In genomic region chr9:74946713-74947402, GRCm38 (mm10) we compare ENCODE assay signal across 26 mouse cellular contexts. TPM values are rescaled to one million over a fixed set of nuclear protein-coding genes. Genes with fewer than 3 reads are reported as not detected.
A peak's percentile ranks its signal among the peaks of the same experiment; 100 is the strongest.
DNase-seq lines count a peak whose midpoint lies in the region; ATAC-seq and TF ChIP-seq lines count a peak whose summit lies in the region.
"Had no signal": no experiment of that assay in that cellular context is flagged by ENCODE, and none has a peak within 500 bp of the region (broad histone marks: within the 10 kb centered on the region; RNA-seq: fewer than 3 reads in every experiment).

No protein-coding gene starts in this region.

- H3K27ac ChIP-seq in liver, postnatal 0 days (ENCODE audit: low read depth) = 0 out of 2 replicates have a peak overlapping the region, but pooled peaks have one; percentile 41
- no peak overlapping the region for H3K27ac ChIP-seq in midbrain, embryonic 11.5 days (ENCODE audit: low read depth, low read length)
- H3K27ac ChIP-seq in midbrain, embryonic 14.5 days (replicated peaks; ENCODE audit: low read depth, low read length) = no peak overlapping the region
- H3K27ac ChIP-seq: embryonic facial prominence, embryonic 10.5 days; embryonic facial prominence, embryonic 12.5 days; forebrain, embryonic 13.5 days; forebrain, embryonic 15.5 days had no signal

- H3K4me3 ChIP-seq in liver, postnatal 0 days (ENCODE audit: low read depth, low read length) = no peak overlapping the region
- no peak overlapping the region for H3K4me3 ChIP-seq in midbrain, embryonic 11.5 days (ENCODE audit: low read depth, low read length)
- H3K4me3 ChIP-seq in midbrain, embryonic 14.5 days (replicated peaks; ENCODE audit: low read depth, low read length) = no peak overlapping the region
- H3K4me3 ChIP-seq: embryonic facial prominence, embryonic 10.5 days; embryonic facial prominence, embryonic 12.5 days; erythroblast, embryonic 14.5 days; forebrain, embryonic 13.5 days; forebrain, embryonic 15.5 days had no signal

- no peak for TF ChIP-seq CTCF in liver, postnatal 0 days (IDR thresholded peaks at IDR 0.05; ENCODE audit: low read depth)

- ATAC-seq in liver, postnatal 0 days = peak; percentile 93
- no peak for ATAC-seq in midbrain, embryonic 11.5 days (ENCODE audit: low FRiP score)
- ATAC-seq in midbrain, embryonic 14.5 days (ENCODE audit: low FRiP score, low TSS enrichment) = no peak
- ATAC-seq: CD4-positive, CD25-positive, alpha-beta regulatory T cell, adult 4 months; forebrain, embryonic 13.5 days; forebrain, embryonic 15.5 days; forebrain, postnatal 0 days had no signal

- no peaks in the 10 kb centered on the region for H3K4me1 ChIP-seq in liver, postnatal 0 days (ENCODE audit: insufficient read depth)
- no peaks in the 10 kb centered on the region for H3K4me1 ChIP-seq in midbrain, embryonic 11.5 days (ENCODE audit: control insufficient read depth, insufficient read depth, low read length)
- H3K4me1 ChIP-seq in midbrain, embryonic 14.5 days (ENCODE audit: control insufficient read depth, insufficient read depth, low read length) = no peaks in the 10 kb centered on the region
- H3K4me1 ChIP-seq: embryonic facial prominence, embryonic 10.5 days; embryonic facial prominence, embryonic 12.5 days; forebrain, embryonic 13.5 days; forebrain, embryonic 15.5 days had no signal

- peak; percentile 54 for DNase-seq in liver, postnatal 0 days
- DNase-seq in liver = no peak
- DNase-seq in midbrain, embryonic 11.5 days (ENCODE audit: low spot score, missing footprints) = peak; percentile 56
- no peak for DNase-seq in midbrain, embryonic 14.5 days
- DNase-seq in NIH3T3 (ENCODE audit: low read depth) = peak; percentile 27
- DNase-seq in fibroblast of lung, adult 2 months (ENCODE audit: low read depth) = peak; percentile 8
- DNase-seq in spleen, adult 18-20 months = no peak
- no peak for DNase-seq in layer of hippocampus, adult 9-10 months (ENCODE audit: low spot score)
- DNase-seq: adrenal gland, adult 2 months; adrenal gland, postnatal 10 days; adrenal gland, postnatal 25 days; B cell, adult 2 months; cerebellum, adult 11 months; cerebellum, adult 18-20 months; cerebellum, adult 8-10 months; cerebellum, adult 9-11 months; cerebellum, postnatal 25 days; forebrain, postnatal 0 days had no signal

- no peak overlapping the region for H3K4me2 ChIP-seq in liver, postnatal 0 days (ENCODE audit: low read depth, low read length)
- no peak overlapping the region for H3K4me2 ChIP-seq in midbrain, embryonic 11.5 days
- no peak overlapping the region for H3K4me2 ChIP-seq in midbrain, embryonic 14.5 days (ENCODE audit: low read length)
- H3K4me2 ChIP-seq: embryonic facial prominence, embryonic 12.5 days; forebrain, embryonic 13.5 days; forebrain, embryonic 15.5 days had no signal

- no peaks in the 10 kb centered on the region for H3K36me3 ChIP-seq in liver, postnatal 0 days (replicated peaks; ENCODE audit: insufficient read depth, low read length)
- H3K36me3 ChIP-seq in midbrain, embryonic 11.5 days (ENCODE audit: control insufficient read depth, insufficient read depth, low read length) = no peaks in the 10 kb centered on the region
- no peaks in the 10 kb centered on the region for H3K36me3 ChIP-seq in midbrain, embryonic 14.5 days (ENCODE audit: control insufficient read depth, insufficient read depth, low read length)
- H3K36me3 ChIP-seq: embryonic facial prominence, embryonic 10.5 days; embryonic facial prominence, embryonic 12.5 days; forebrain, embryonic 15.5 days; G1E had no signal

- no peaks in the 10 kb centered on the region for H3K27me3 ChIP-seq in liver, postnatal 0 days (ENCODE audit: insufficient read depth, low read length)
- no peaks in the 10 kb centered on the region for H3K27me3 ChIP-seq in midbrain, embryonic 11.5 days (ENCODE audit: control insufficient read depth, insufficient read depth, low read length)
- H3K27me3 ChIP-seq in midbrain, embryonic 14.5 days (ENCODE audit: control insufficient read depth, insufficient read depth, low read length) = no peaks in the 10 kb centered on the region
- H3K27me3 ChIP-seq: CH12.LX; embryonic facial prominence, embryonic 12.5 days; forebrain, embryonic 13.5 days; forebrain, embryonic 15.5 days had no signal

- H3K9me3 ChIP-seq in liver, postnatal 0 days (ENCODE audit: low read length) = no peaks in the 10 kb centered on the region
- H3K9me3 ChIP-seq in midbrain, embryonic 11.5 days (ENCODE audit: control insufficient read depth, low read length) = no peaks in the 10 kb centered on the region
- no peaks in the 10 kb centered on the region for H3K9me3 ChIP-seq in midbrain, embryonic 14.5 days (ENCODE audit: control insufficient read depth, low read length)
- H3K9me3 ChIP-seq: embryonic facial prominence, embryonic 10.5 days; embryonic facial prominence, embryonic 12.5 days; forebrain, embryonic 13.5 days; forebrain, embryonic 15.5 days; G1E had no signal

- H3K9ac ChIP-seq in liver, postnatal 0 days (replicated peaks) = no peak overlapping the region
- no peak overlapping the region for H3K9ac ChIP-seq in midbrain, embryonic 11.5 days (ENCODE audit: low read length)
- no peak overlapping the region for H3K9ac ChIP-seq in midbrain, embryonic 14.5 days (replicated peaks; ENCODE audit: low read length)
- H3K9ac ChIP-seq: embryonic facial prominence, embryonic 12.5 days; forebrain, embryonic 13.5 days; forebrain, embryonic 15.5 days; forebrain, postnatal 0 days had no signal

- WGBS in liver, postnatal 0 days (ENCODE audit: insufficient replicate concordance) = 73% methylated on average over 8 of the region's 8 CpGs
- 88% methylated on average over 8 of the region's 8 CpGs for WGBS in midbrain, embryonic 11.5 days
- 87% methylated on average over 8 of the region's 8 CpGs for WGBS in midbrain, embryonic 14.5 days

- TF ChIP-seq EP300 in liver, postnatal 0 days (IDR thresholded peaks at IDR 0.05; ENCODE audit: low read depth) = peak; percentile 34; the same call in 1 of the 2 replicates

RNA-seq across cellular contexts. Expression of gene Fam214a, which starts 5.8 kb away (rescaled TPM):
- 4.8 and 6.4 TPM in 2 replicates for polyA plus RNA-seq in liver, postnatal 0 days (2015; fragmentation: Nextera tagmentation; extraction: Ambion mirVana)
- 17.6 and 18.9 TPM in 2 replicates for polyA plus RNA-seq in midbrain, embryonic 11.5 days (2014; fragmentation: Nextera tagmentation; extraction: Ambion mirVana)
- polyA plus RNA-seq in midbrain, embryonic 14.5 days (2014; fragmentation: Nextera tagmentation; extraction: Ambion mirVana) = 26.0 and 35.9 TPM in 2 replicates
- polyA plus RNA-seq: erythroblast, embryonic 14.5 days had no signal

Comparison
In these comparisons a context has a peak if more than half of its experiments do, and no peak if none do; other contexts are left out.
1. DNase-seq: peak in liver, postnatal 0 days (single experiment), midbrain, embryonic 11.5 days (single experiment), NIH3T3 (single experiment) and fibroblast of lung, adult 2 months (single experiment); none in liver (single experiment), midbrain, embryonic 14.5 days (single experiment), spleen, adult 18-20 months (0 of 2) and layer of hippocampus, adult 9-10 months (single experiment).